Mouse (Mus musculus) yolk sac, embryonic 10.5 days (tissue): ENCODE data around the gene Nlrc5.
"Not testable (repeated sequence)": the region's sequence is repeated elsewhere in the genome, so short reads cannot be mapped to it uniquely, and the experiment has no call there.

Experiments used
- DNase-seq: peaks from one replicate; pipeline ENCODE4 v3.0.0-alpha.2; 2017; ENCODE audit warnings: low spot score

Nlrc5 gene

DNA sequence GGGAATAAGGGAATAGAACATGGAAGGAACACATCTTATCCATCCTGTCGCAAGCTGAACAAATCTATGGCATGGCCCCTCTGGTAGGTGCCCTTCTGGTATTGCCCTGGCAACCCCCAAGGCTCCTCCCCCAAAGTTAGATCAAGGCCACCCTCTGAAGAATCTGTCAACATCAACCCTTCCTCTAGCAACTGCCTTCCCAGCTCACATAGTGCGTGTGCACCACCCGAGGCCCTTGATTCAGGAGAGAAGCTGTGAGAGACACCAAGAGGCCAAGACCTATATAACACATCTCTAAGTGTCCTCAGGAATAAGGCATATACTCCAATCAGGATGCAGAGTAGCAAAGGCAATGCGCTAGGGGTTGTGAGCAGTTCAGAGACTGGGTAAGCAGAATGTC lies 11.9 kb upstream of the Nlrc5 start:
- no peak for DNase-seq

DNA sequence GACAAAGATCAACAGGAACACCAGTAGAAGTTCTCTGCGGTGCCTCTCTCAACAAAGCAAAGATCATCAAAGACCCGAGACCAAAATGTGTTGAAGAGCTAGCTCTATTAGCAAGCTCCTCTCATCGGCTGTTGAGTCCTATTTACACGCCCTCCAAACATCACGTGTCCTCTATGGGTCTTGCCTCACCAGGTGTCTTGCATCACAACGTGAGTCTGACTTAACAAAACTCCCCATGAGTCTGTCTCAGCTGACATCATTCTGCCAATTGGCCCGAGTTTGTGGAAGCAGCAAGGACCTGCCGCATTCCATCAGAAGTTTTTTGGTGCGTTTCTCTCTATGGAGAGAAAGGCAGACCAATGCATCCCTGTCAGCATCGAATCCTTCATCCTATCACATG lies 6.2 kb upstream of the Nlrc5 start:
- no peak for DNase-seq

DNA sequence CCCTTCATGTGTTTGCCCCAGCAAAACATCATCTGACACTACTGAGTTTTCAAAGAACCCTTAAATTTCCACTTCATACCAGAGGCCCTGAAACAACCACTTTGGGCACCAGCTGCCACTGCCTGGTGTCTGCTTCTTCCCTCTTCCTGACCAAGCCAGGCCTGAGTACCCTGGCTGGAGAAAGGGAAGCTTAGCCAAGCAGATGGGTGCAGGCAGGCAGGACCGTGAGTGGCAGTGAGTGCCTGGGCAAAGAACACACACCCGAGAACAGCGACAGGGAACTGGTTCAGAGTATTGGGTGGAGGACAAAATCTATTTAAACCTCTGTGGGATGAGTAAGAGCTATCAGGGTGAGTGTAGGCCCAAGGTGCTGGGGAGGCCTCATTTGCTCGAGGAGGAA lies 5.7 kb upstream of the Nlrc5 start:
- no peak for DNase-seq

DNA sequence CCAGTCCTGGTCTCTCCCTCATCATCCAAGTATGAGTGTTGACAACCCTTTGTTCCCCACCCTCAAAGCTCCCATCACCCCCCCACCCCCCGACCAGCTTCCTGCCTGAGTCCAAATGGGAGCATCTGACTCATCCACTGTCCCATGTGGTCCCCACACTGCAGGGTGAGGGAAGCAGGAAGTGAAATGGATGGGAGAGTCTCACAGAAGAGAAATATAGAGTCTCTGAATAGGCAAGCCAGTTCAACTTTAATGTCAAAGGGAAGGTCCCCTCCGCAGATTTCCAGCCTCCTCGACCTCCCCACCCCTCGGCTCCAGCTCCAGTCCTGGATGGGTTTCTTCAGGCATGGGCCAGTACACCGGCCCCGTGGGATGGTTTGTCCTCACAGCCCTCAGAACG lies 4.8 kb upstream of the Nlrc5 start:
- no peak for DNase-seq

GRCm38 (mm10) chr8:94432212-94432611 lies 1.9 kb upstream of the Nlrc5 start:
- DNase-seq: no peak

DNA sequence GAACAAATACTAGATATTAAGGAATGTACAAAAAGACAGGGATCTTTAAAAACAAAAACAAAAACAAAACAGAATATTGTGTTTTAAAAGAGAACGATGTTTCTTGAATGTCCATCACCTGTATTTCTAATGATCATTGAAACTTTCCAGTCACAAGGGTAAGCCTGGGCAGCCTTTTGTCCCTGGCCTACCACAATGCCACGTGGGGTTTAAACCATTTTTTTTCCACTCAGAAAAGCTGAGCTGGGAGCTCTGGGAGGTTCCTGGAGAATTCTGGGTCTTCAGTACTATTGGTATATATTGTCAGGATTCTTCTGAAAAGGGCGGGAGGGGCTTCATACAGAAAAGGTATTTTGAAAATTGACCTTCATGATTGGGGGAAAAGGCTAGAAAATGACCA lies 802 bp downstream of the Nlrc5 start:
- no peak for DNase-seq

- DNase-seq: no peak
These were observed 1.4 kb downstream of the Nlrc5 start for GRCm38 (mm10) chr8:94435397-94436111.

GRCm38 (mm10) chr8:94436112-94436572 lies 2.0 kb downstream of the Nlrc5 start:
- DNase-seq: no peak

DNA sequence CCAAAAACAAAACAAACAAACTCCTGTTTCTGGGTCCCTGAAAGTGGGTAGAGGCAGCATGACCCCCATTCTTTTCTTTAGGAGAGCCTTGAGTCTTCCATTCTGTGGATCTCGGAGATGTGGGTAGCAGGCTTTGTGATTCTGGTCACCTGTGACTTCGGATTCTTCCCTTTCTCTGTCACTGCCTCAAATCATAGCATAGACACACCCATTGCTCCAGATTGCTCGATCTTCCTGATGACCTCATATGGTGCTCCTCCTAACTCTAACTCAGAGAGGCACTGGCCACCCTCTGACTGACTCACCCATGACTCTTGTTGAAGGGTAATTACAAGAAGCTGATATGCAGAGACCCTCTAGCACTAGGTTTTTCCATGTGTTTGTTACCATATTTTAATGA lies 2.7 kb downstream of the Nlrc5 start:
- DNase-seq: no peak

DNA sequence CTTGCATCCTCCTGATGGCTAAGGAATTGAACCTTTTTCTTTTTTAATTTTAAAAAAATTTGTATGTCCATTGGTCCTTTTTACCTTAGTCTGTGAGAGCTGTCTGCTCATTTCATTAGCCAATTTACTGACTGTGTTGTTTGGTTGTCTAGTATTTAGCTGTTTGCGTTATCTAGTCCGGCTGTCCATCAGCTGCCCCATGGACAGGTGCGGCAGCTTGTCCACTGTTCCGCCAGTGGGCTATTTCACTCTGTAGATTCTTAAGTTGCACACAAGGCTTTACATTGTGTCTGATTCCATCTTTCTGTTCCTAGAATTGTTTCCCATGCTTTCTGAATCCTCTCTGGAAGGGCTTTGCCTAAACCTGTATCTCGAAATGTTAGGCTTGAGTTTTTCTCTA lies 4.5 kb downstream of the Nlrc5 start:
- no peak for DNase-seq

- DNase-seq: no peak
These were observed 5.5 kb downstream of the Nlrc5 start for GRCm38 (mm10) chr8:94439691-94440090.

- DNase-seq: no peak
These were observed 6.2 kb downstream of the Nlrc5 start for GRCm38 (mm10) chr8:94440389-94440788.

GRCm38 (mm10) chr8:94441686-94442085 lies 7.5 kb downstream of the Nlrc5 start:
- no peak for DNase-seq

GRCm38 (mm10) chr8:94443153-94443552 lies 9.0 kb downstream of the Nlrc5 start:
- DNase-seq: no peak

DNA sequence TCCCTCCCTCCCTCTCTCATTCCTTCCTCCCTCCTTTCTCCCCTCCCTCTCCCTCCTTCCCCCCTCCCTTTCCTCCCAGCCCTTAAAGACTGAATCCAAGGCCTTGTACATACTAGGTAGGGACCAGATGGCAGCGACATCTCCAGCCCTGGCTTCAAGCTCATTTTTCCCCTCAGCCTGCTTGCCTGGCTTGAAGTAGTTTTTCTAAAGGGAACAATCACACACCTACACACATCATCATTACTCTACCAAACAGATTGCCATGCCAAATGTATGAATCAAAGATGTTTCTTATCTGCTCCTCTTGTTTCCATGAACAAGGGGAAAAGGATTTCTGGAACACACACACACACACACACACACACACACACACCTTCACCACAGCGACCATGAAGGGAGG lies 10.3 kb downstream of the Nlrc5 start:
- DNase-seq: no peak

GRCm38 (mm10) chr8:94447142-94447541 lies 13.0 kb downstream of the Nlrc5 start:
- no peak for DNase-seq

DNA sequence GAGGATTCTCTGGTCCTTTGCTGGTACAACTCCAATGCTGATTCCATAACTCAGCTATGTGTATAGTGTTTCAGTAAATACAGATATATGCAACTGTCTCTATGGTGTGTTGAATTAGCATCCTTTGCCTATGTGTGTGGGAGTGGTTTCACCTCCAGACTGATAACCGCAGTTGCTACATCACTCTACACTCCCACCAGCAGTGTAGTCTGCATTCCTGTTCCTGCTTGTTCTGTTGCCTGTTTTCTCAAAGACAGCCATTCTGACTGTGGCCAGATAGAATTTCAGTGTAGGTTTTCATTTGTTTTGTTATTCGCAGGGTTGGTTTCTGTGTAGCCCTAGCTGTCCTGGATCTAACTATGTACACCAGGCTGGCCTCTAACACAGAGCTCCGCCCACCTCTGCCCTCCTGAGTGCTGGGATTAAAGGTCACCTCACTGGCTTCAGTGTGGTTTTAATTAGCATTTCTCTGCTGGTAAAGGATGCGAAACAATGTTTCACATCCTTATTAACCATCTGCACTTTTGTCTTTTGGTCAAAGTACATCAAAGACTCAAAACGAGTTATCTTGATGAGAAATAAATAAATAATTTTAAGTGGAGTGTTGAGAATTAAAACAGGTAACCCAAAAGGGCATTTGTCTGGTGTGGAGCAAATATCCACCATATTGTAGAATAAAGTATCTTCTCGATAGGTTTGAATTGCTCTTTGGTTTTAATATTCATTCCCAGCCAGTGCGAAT lies 13.6 kb downstream of the Nlrc5 start:
- no peak for DNase-seq

- DNase-seq: not testable (repeated sequence)
These were observed 18.8 kb downstream of the Nlrc5 start for GRCm38 (mm10) chr8:94452991-94453390.

DNA sequence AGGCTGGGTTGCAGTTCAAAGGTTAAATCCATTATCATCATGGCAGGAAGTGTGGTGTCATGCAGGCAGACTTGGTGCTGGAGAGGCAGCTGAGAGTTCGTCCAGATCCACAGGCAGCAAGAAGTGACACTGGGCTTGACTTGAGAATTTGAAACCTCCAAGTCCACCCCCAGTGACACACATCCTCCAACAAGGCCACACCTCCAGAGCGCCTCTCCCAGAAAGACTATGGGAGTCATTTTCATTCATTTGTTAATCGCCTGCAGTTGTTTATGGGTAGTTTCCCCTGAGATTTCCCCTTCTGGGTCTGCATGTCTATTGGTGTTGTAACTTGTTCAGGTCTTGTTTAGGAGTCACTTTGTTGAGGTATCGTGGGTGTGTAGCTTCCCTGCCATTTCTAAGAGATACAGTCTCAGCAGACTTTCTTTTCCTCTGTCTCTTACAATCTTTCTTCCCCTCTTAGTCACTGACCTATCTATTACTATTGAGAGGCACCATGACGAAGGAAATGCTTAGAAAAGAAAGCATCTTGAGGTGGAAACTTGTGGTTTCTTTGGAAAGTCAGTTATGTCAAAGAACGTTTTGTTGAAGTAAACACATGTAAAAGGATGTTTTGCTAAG lies 19.8 kb downstream of the Nlrc5 start:
- DNase-seq: no peak

DNA sequence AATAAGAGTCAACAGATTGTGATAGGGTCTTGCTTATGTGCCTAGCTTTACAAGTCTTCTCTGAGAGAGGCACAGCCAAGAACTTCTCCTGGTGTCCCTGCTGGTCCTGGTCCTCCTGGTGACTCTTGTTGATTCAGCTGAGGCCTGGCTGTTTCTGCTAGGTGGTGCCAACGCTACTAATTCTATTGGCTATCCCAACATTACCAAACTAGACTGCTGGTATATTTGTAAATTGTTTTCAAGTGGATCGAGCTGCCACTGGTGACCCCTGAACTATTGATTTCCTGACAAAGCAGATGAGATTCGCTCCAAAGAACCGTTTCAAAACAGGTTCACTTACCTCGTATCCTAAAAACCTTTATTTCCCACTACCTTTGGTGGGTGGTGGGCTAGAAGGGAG lies 20.7 kb downstream of the Nlrc5 start:
- DNase-seq: no peak

GRCm38 (mm10) chr8:94456071-94456470 lies 21.9 kb downstream of the Nlrc5 start:
- no peak for DNase-seq

DNA sequence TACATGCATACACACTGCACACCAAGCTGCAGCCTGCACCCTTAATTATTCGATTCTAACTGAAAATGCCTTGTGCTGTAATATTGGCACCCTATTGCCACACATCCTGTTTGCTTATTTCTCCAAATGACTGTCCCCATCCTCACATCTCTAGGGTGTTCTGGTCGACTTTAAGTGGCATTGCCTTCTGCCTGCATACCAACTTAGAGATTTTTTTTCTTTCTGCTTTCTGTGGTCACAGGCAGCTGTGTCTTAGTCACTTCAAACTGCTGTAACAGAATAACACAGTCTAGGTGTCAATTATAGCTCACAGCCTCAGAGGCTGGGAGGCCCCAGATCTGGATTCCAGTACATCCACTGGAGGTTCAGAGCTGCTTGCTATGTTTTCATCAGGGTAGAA lies 24.4 kb downstream of the Nlrc5 start:
- DNase-seq: no peak

DNA sequence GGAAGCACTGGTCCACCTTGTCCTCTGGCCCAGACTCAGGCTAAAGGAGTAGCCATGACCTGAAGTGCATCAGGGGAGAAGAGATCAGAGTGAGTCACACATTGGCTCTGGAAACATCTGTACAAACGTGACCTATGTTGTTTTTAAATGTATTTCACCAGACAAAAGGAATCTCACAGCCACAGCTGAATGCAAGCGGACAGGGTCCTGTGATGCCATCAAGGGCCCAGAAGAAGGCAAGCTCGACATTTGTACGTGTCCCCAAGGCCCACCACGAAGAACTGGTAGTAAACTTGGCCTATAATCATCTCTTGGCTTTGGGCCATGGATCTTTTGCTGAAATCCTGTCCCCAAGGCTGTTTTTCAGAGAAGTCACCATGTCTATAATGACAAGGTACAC lies 35.5 kb downstream of the Nlrc5 start:
- DNase-seq: no peak
